Mouse (Mus musculus) neural tube, embryonic 11.5 days (tissue): ENCODE results near the gene Izumo2. TPM values are rescaled to one million over a fixed set of nuclear protein-coding genes. Genes with fewer than 3 reads are reported as not detected.
A peak's percentile ranks its signal among the peaks of the same experiment; 100 is the strongest.

Source experiments
- ATAC-seq: fragments of 200-750 bp; cut with Nextera tagmentation; 2 replicates; pipeline ENCODE4 v1.8.0; 2017; ENCODE audit warnings: moderate number of reproducible peaks, mild to moderate bottlenecking, moderate TSS enrichment, moderate library complexity; ENCODE audit not compliant: insufficient read depth, low FRiP score, low TSS enrichment
- DNase-seq: peaks from one replicate; pipeline ENCODE4 v3.0.0-alpha.2; 2015; ENCODE audit warnings: low spot score
- H3K27ac ChIP-seq: fragments of 300-500 bp; sonication (generic); 2 replicates; pipeline ENCODE4 v1.5.1; 2014; ENCODE audit warnings: low read depth, mild to moderate bottlenecking, low read length
- H3K27me3 ChIP-seq: fragments of 300-500 bp; sonication (generic); 2 replicates; pipeline ENCODE4 v1.6.1; 2014; ENCODE audit warnings: mild to moderate bottlenecking, low read length, mixed read lengths; ENCODE audit not compliant: control insufficient read depth, insufficient read depth
- H3K36me3 ChIP-seq: fragments of 300-500 bp; sonication (generic); 2 replicates; pipeline ENCODE4 v1.6.1; 2014; ENCODE audit warnings: mild to moderate bottlenecking, low read length, moderate library complexity, mixed read lengths; ENCODE audit not compliant: control insufficient read depth, insufficient read depth
- H3K4me1 ChIP-seq: fragments of 300-500 bp; sonication (generic); 2 replicates; pipeline ENCODE4 v1.6.1; 2014; ENCODE audit warnings: low read length, mixed read lengths; ENCODE audit not compliant: control insufficient read depth, insufficient read depth
- H3K4me2 ChIP-seq: fragments of 300-500 bp; sonication (generic); 2 replicates; pipeline ENCODE4 v1.6.1; 2014; ENCODE audit warnings: low read depth, mild to moderate bottlenecking, moderate library complexity
- H3K4me3 ChIP-seq: fragments of 300-500 bp; sonication (generic); 2 replicates; pipeline ENCODE4 v1.5.1; 2014; ENCODE audit warnings: low read depth, low read length
- H3K9ac ChIP-seq: fragments of 300-500 bp; sonication (generic); 2 replicates; pipeline ENCODE4 v1.6.1; 2014; ENCODE audit warnings: mild to moderate bottlenecking, low read length
- H3K9me3 ChIP-seq: fragments of 300-500 bp; sonication (generic); 2 replicates; pipeline ENCODE4 v1.6.1; 2016; ENCODE audit warnings: low read length; ENCODE audit not compliant: control insufficient read depth
- WGBS: fragments of 180-500 bp; shearing (Covaris S2); extraction: QIAGEN DNeasy Blood & Tissue Kit; methylation state at CpG from one replicate; pipeline ENCODE4 v1.1.7; 2014; 5-methylcytosine and 5-hydroxymethylcytosine counted together
- polyA plus RNA-seq: library from polyadenylated mRNA; unstranded; fragments of >200 nt; fragmentation: Nextera tagmentation; extraction: Ambion mirVana; gene quantifications from 2 replicates; pipeline ENCODE4 v1.2.1, GENCODE M21; 2014

Gene Izumo2
- polyA plus RNA-seq, 1 experiment from 2014 or later: not detected

GRCm38 (mm10) chr7:44670803-44671202 lies 37.7 kb upstream of the Izumo2 start, which contains the start of gene Myh14:
Myh14 (minus strand) TSS chr7:44670843.
- H3K27ac ChIP-seq: no peak within 1 kb of the TSS
- peak within 1 kb of the TSS; percentile 29 for H3K9ac ChIP-seq
- DNase-seq (peak; percentile 92), ATAC-seq (peak; percentile 96)
- peak within 1 kb of the TSS; percentile 33 for H3K4me2 ChIP-seq
- H3K36me3 ChIP-seq: no peaks in the 10 kb centered on the region
- H3K4me1 ChIP-seq: peaks cover 5% of the 10 kb centered on the region
- peak within 1 kb of the TSS; percentile 25 for H3K4me3 ChIP-seq
- peaks cover 17% of the 10 kb centered on the region for H3K27me3 ChIP-seq
- 0 out of 2 replicates have a peak, but pooled peaks cover 2% of the 10 kb centered on the region for H3K9me3 ChIP-seq
- WGBS: under 1% methylated on average over 23 of the region's 23 CpGs

- Histone ChIP-seq H3K9me3 (0 out of 2 replicates have a peak, but pooled peaks cover 2% of the 10 kb centered on the region), H3K27ac (no peak overlapping the region), H3K4me1 (peaks cover 5% of the 10 kb centered on the region), H3K36me3 (no peaks in the 10 kb centered on the region), H3K9ac (no peak overlapping the region), H3K4me3 (no peak overlapping the region), H3K27me3 (peaks cover 17% of the 10 kb centered on the region), H3K4me2 (no peak overlapping the region)
- whole genome bisulfite sequencing: 80% methylated on average over 5 of the region's 5 CpGs
- ATAC-seq (no peak), DNase-seq (no peak)
These were observed 36.3 kb upstream of the Izumo2 start for GRCm38 (mm10) chr7:44672193-44672592.

- Histone ChIP-seq H3K9ac (no peak overlapping the region), H3K4me2 (no peak overlapping the region), H3K27me3 (peaks cover 9% of the 10 kb centered on the region; the same call in 1 of the 2 replicates), H3K36me3 (no peaks in the 10 kb centered on the region), H3K9me3 (0 out of 2 replicates have a peak, but pooled peaks cover 2% of the 10 kb centered on the region), H3K4me3 (no peak overlapping the region), H3K27ac (no peak overlapping the region), H3K4me1 (peaks cover 5% of the 10 kb centered on the region)
- WGBS: 77% methylated on average over 4 of the region's 4 CpGs
- DNase-seq (no peak), ATAC-seq (no peak)
These were observed 34.0 kb upstream of the Izumo2 start for GRCm38 (mm10) chr7:44674511-44674910.

- H3K9ac ChIP-seq: no peak overlapping the region
- H3K27me3 ChIP-seq: peaks cover 7% of the 10 kb centered on the region; the same call in 1 of the 2 replicates
- H3K9me3 ChIP-seq: 0 out of 2 replicates have a peak, but pooled peaks cover 2% of the 10 kb centered on the region
- DNase-seq (no peak), ATAC-seq (no peak)
- WGBS: 70% methylated on average over 6 of the region's 6 CpGs
- H3K27ac ChIP-seq: no peak overlapping the region
- H3K36me3 ChIP-seq: no peaks in the 10 kb centered on the region
- no peak overlapping the region for H3K4me3 ChIP-seq
- H3K4me1 ChIP-seq: peaks cover 5% of the 10 kb centered on the region
- H3K4me2 ChIP-seq: no peak overlapping the region
These were observed 33.4 kb upstream of the Izumo2 start for GRCm38 (mm10) chr7:44675171-44675570.

- DNase-seq (no peak), ATAC-seq (no peak)
- H3K9me3 ChIP-seq: 0 out of 2 replicates have a peak, but pooled peaks cover 5% of the 10 kb centered on the region
- no peaks in the 10 kb centered on the region for H3K27me3 ChIP-seq
- H3K4me2 ChIP-seq: no peak overlapping the region
- H3K4me1 ChIP-seq: peaks cover 4% of the 10 kb centered on the region
- H3K27ac ChIP-seq: no peak overlapping the region
- no peak overlapping the region for H3K4me3 ChIP-seq
- H3K36me3 ChIP-seq: no peaks in the 10 kb centered on the region
- WGBS: 60% methylated on average over 4 of the region's 4 CpGs
- H3K9ac ChIP-seq: no peak overlapping the region
These were observed 32.4 kb upstream of the Izumo2 start for GRCm38 (mm10) chr7:44676126-44676525.

- no peak for DNase-seq
- Histone ChIP-seq H3K27ac (no peak overlapping the region), H3K36me3 (no peaks in the 10 kb centered on the region), H3K9ac (no peak overlapping the region), H3K4me3 (no peak overlapping the region), H3K9me3 (0 out of 2 replicates have a peak, but pooled peaks cover 5% of the 10 kb centered on the region), H3K27me3 (no peaks in the 10 kb centered on the region), H3K4me1 (no peaks in the 10 kb centered on the region), H3K4me2 (no peak overlapping the region)
- WGBS: 85% methylated on average over 2 of the region's 2 CpGs
- ATAC-seq: no peak
These were observed 31.9 kb upstream of the Izumo2 start for GRCm38 (mm10) chr7:44676611-44677010.

- H3K27ac ChIP-seq: no peak overlapping the region
- H3K9ac ChIP-seq: no peak overlapping the region
- 0 out of 2 replicates have a peak, but pooled peaks cover 3% of the 10 kb centered on the region for H3K9me3 ChIP-seq
- H3K27me3 ChIP-seq: no peaks in the 10 kb centered on the region
- H3K4me3 ChIP-seq: no peak overlapping the region
- no peak overlapping the region for H3K4me2 ChIP-seq
- ATAC-seq (no peak), DNase-seq (no peak)
- 81% methylated on average over 8 of the region's 8 CpGs for WGBS
- no peaks in the 10 kb centered on the region for H3K4me1 ChIP-seq
- no peaks in the 10 kb centered on the region for H3K36me3 ChIP-seq
These were observed 24.9 kb upstream of the Izumo2 start for GRCm38 (mm10) chr7:44683656-44684055.

GRCm38 (mm10) chr7:44685531-44686402 lies 22.8 kb upstream of the Izumo2 start:
- Histone ChIP-seq H3K9ac (no peak overlapping the region), H3K4me2 (no peak overlapping the region), H3K9me3 (0 out of 2 replicates have a peak, but pooled peaks cover under 1% of the 10 kb centered on the region), H3K27me3 (no peaks in the 10 kb centered on the region), H3K4me1 (no peaks in the 10 kb centered on the region), H3K4me3 (no peak overlapping the region), H3K36me3 (no peaks in the 10 kb centered on the region), H3K27ac (no peak overlapping the region)
- DNase-seq (no peak), ATAC-seq (no peak)
- WGBS: 71% methylated on average over 17 of the region's 17 CpGs

- Histone ChIP-seq H3K36me3 (no peaks in the 10 kb centered on the region), H3K4me1 (no peaks in the 10 kb centered on the region), H3K4me2 (no peak overlapping the region), H3K27me3 (no peaks in the 10 kb centered on the region), H3K9ac (no peak overlapping the region), H3K27ac (no peak overlapping the region), H3K9me3 (no peaks in the 10 kb centered on the region), H3K4me3 (no peak overlapping the region)
- no peak for ATAC-seq
- 74% methylated on average over 3 of the region's 3 CpGs for WGBS
- no peak for DNase-seq
These were observed 19.7 kb upstream of the Izumo2 start for GRCm38 (mm10) chr7:44688890-44689289.
